Mouse (Mus musculus): ENCODE measurements around the gene Capn8.

Capn8 gene

DNA sequence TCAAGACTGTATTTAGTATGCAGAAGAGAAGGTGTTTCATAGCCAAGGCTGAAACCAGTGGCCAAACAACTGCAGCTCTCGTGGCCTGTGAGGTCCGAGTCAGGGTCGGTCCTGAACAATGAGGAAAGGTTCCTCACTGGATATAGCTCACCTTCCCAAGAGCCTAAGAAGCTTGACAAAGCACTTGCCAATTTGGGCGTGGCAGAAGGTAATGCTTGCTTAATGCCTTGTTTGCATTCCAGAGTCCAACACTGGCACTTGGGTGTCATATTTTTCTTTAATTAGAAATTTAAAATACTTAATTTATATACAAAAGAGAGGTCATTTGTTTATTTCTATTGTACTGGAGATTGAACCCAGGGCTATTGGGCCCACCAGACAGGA is 9.9 kb downstream of the Capn8 start:
- ChIA-PET POLR2A (interaction anchor here in 3 of 4 experiments (0.6 to 1.4 kb wide), 4 partner anchors 8 to 816 kb away, joined by 3 to 4 read pairs (median 4); no protein-coding TSS in a partner anchor), CTCF (interaction anchor here in 2 of 4 experiments (0.9 to 1.4 kb wide), 3 partner anchors 10 to 14 kb away, joined by 3 to 5 read pairs (median 3); partner anchors contain the start of gene Capn8 (in 1 of the 2))

DNA sequence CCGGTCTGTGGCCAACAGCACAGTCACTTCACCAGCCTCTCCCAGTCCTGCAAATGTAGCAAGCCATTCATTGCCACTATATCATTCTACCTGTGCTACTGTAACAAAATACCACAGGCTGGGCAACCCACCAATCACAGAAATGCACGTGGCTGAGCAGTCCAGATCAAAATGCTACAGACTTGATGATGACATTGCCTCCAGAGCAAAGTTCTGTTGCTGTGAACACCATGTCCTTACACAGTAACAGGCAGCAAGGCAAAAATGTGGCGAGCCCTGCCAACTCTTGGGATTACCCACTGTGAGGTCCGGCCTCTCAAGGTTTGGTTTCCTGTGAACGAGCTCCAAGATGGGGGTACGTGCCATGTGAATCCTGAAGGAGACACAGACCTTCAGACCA is 19.4 kb downstream of the Capn8 start:
- ChIA-PET POLR2A (interaction anchor here in 2 of 4 experiments (0.7 to 1.2 kb wide), 2 partner anchors 20 to 30 kb away, joined by 3 read pairs; no protein-coding TSS in a partner anchor), CTCF (interaction anchor here in 1 of 4 experiments (0.6 kb wide), 1 partner anchor 682 kb away, joined by 4 read pairs; no protein-coding TSS in a partner anchor)

DNA sequence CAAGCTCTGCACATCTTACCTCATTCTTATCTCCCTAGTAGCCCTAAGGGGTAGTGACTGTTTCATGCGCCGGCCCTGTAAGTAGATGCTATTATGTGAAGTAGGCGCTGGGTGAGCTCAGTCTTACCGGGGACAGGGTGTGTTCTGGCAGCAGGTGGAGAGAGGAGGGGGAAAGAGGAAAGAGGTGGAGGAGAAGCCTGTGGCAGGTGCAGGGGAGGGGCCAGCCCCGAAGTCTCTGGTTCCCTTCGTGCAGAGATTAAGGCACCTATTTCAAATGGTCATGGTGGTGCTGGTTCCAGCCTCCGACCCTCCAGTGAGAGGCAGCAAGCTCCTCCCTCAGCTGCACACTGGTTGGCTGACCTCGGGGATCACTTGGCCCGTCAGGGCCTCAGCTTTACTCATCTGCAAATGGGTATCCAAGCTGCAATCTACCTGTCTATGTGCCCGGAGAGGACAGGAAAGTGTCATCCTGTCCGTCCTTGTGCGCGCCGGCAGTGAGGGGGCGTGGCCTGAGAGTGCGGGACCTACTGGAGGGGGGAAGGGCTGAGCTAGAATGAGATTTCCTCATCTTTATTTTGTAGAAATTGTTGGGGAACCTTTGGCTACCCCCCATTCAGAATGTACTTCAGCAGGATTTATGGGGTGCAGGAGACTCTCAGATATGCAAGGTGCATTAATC is 20.5 kb downstream of the Capn8 start:
- ChIA-PET CTCF (interaction anchor here in 2 of 4 experiments (0.8 to 1.5 kb wide), 6 partner anchors 19 to 207 kb away, joined by 3 to 6 read pairs (median 4); partner anchors contain the start of gene Capn8 (in 1 of the 2)), POLR2A (interaction anchor here in 3 of 4 experiments (0.5 to 1.3 kb wide), 4 partner anchors 11 to 193 kb away, joined by 3 to 5 read pairs (median 4); no protein-coding TSS in a partner anchor)

DNA sequence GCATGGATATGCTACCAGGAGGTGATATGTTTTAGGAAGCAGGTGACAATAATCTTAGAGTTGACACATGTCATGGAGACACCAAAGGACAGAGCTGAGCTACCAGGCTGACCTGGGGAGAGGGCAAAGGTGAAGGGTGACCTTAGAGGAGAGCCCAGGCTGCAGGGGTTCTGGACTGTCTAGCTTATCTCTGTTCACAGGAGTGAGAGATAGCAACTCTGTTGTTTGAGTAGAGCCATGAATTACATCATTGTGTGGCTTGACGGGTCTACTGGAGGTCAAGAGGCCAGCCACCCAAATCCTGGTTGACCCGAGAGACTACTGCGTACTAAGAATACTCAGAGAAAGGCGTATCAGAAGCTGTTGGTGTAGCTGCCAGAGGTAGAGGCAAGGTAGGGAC is 22.9 kb downstream of the Capn8 start:
- POLR2A ChIA-PET: no interaction called here

DNA sequence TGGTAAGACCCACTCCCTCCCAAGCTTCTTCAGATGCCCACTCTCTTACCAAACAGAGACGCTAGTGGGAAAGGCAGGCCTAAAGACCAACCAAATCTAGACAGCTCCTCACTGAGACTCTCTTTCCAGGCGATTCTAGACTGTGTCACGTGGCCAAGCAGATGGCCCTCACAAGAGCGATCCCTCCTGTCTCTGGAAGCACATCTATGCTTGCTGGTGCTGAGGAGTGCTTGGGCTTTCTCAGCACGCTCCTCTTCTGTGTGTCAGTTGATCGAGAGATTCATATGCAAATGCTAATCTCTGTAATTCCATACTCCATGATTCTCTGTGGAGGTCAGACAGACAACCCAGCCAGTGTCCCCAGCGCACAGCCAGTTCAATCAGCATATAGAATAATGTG is 26.7 kb downstream of the Capn8 start:
- ChIA-PET CTCF (no interaction called here), POLR2A (no interaction called here)

More for the DNA sequence above, 22.9 kb downstream of the Capn8 start:
- CTCF ChIA-PET: interaction anchor here in 1 of 4 experiments (0.7 kb wide), 1 partner anchor 18 kb away, joined by 3 read pairs; no protein-coding TSS in a partner anchor

DNA sequence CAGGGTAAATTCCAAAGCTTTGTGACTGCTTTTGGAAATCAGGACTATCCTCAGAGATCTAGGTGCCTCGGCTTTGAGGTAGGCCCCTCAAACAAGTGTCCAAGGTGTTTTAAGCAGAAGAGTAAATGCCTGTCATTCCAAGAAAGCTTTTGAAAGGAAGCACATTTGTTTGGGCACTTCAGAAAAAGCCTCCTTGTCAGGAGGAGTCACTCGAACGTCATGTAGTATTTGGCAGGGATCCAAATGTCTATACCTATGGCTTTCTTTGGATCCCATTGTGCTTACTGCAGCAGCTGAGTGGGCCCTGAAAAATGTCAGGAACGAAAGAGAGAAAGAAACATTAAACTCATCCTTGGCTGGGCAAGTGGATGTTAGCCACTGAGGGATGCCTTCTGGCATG is 27.6 kb downstream of the Capn8 start:
- ChIA-PET CTCF (no interaction called here), POLR2A (no interaction called here)

DNA sequence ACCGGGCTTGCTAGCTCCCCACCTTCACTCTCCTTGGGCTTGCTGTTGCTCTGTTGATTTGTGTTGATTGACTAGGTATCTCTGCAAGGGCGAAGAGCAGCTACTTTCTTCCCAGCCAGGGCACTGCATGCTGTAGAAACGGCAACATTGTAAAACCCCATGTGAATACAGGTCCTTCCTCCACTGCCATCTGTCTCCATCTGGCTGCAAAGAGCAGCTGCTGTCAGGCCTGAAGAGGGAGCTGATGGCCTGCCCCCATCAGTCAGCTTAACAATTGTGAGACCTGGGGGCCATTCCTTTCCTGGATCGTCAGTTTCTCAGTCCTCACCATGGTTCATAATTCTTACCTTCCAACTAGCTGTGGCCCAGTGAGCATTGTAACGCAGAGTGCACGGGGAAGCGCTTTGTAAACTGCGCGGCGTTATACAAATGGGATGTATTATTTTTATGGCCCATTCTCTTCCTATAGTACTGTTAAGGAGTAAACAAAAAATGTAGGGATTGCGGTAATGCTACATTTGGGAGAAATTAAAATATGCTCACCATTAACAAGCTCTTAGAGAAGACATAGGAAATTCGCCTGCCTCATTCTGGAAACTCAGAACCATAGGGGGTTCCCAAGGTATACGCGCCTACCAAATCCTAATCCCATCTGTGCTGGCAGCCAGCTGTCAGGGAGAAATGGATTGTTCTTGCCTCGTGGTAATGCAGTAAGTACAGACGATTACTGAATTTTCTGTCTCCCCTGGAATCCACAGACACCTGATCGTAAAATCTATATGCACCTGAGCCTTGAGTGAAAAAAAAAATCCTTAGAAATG is 40.7 kb downstream of the Capn8 start:
- ChIA-PET POLR2A (interaction anchor here in 2 of 4 experiments (0.6 to 1.6 kb wide), 2 partner anchors 31 to 348 kb away, joined by 3 to 4 read pairs; no protein-coding TSS in a partner anchor), CTCF (interaction anchor here in 1 of 4 experiments (0.7 kb wide), 1 partner anchor 17 kb away, joined by 3 read pairs; no protein-coding TSS in a partner anchor)

DNA sequence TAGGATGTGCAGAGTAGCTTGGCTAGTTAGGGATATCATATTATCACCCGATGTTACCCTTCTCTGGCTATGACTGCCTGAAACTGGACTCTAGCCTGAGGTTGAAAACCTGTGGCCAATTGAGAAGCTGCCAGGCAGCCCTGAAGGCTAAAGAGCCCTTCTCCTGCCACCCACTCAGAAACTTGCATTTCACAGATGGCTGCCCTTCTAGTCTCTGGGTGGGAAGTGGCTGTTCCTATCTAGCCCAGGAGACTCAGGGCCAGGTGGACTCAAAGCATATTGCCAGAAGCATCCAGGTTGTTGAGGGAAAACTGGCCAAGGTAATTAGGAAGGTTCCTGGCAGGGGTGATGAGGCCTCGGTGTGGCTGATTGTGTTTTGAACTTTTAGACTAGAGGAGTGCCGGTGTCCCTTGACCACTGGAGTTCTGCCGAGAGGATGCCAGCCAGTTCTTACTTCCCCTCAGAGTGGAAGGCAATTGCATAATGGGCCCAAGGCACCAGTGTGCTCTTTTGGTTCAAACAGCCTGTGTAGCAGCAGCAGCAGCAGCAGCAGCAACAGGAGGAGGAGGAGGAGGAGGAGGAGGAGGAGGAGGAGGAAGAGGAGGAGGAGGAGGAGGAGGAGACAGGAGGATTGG is 45.0 kb downstream of the Capn8 start:
- ChIA-PET CTCF (interaction anchor here in 1 of 4 experiments (0.9 kb wide), 1 partner anchor 350 kb away, joined by 3 read pairs; no protein-coding TSS in a partner anchor), POLR2A (no interaction called here)

DNA sequence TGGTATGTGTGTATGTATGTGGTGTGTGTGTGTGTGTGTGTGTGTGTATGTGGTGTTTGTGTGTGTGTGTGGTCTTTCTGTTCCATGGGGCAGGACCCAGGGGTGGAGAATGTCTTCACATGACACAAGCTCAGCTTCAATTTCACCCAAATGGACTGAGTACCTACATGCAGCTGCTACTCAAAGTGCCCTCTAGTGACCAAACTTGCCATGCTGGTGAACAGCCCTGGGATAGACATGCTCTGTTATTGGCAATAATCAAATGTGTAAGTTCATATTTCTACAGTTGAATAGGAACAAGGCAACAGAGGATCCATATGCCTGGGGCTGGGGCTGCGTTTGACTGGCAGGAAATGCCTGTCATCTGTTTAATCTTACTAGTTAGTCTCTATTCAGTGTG is 50.7 kb downstream of the Capn8 start:
- ChIA-PET POLR2A (no interaction called here), CTCF (interaction anchor here in 1 of 4 experiments (1.2 kb wide), 1 partner anchor 345 kb away, joined by 3 read pairs; no protein-coding TSS in a partner anchor)

DNA sequence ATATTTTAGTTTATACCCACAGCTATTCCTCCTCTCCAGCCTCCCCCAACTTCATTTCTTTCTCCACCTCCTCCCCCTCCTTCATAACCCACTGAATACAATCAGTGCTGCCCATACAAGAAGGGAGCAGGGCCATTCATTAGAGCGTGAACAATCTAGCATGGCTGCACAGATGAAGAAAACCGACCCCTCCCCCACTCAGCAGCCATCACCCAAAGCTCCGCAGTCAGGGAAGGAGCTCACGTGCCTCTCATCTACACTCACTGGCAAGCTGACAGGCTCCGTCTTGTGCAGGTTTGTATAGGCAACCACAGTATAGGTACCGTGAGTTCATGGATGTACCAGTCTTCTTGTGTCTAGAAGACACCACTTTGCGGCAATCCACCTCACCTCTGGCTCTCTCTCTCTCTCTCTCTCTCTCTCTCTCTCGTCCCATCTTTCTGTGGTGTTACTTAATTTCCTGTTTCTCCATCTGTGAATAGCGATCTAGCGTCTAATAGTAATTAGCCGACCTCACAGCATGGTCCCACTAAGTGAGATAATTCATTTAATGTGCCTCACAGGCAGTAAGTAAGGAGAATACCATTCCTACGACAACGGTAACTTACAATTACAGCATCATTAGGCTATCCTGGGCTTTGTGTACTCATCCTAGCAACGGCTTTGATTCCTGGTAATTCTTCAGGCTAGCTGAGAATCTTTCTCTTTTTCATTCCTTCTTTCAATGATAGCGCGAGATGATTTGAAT is 53.6 kb downstream of the Capn8 start:
- POLR2A ChIA-PET: interaction anchor here in 1 of 4 experiments (0.6 kb wide), 1 partner anchor 243 kb away, joined by 3 read pairs; no protein-coding TSS in a partner anchor
- CTCF ChIA-PET: interaction anchor here in 1 of 4 experiments (0.6 kb wide), 1 partner anchor 836 kb away, joined by 4 read pairs; no protein-coding TSS in a partner anchor

DNA sequence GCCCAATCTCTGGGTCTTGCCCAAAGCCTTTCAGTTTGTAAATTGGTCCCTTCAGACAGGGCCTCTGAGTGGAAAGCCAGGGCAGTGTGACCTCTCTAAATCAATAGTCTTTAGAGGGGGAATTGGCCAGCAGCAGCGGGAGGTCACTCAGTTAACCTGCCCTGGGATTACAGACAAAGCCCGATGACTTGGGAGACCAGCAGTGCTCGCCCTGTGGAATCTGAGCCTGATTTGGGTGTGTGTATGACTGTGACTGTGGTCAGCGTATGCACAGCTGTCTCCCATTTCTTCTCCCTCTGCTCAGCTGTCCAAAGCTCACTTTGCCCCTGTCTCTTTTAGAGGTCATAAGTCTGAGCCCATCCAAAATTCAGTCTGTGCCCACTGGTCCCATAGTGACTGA is 55.7 kb downstream of the Capn8 start:
- CTCF ChIA-PET: interaction anchor here in 1 of 4 experiments (0.7 kb wide), 1 partner anchor 12 kb away, joined by 20 read pairs; no protein-coding TSS in a partner anchor
- POLR2A ChIA-PET: interaction anchor here in 1 of 4 experiments (0.7 kb wide), 1 partner anchor 102 kb away, joined by 7 read pairs; no protein-coding TSS in a partner anchor

DNA sequence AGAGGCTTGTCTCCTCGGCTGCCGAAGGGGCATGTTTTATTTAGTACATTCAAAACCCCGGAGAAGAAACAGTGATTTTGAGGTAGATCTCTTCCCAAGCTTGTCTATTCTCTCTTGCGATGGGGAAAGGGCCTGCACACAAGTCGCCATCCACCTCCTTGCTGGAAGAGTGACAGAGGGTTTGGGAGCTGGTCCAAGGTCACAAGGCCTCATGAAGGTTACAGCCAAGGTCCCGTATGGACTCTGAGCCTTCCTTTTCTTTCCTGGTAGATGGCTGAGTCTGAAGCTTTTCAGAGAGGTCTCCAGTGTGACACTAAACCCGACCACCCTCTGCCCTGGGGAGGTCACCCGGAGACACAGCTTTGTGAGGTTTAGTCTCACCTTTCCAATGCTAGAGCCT is 56.4 kb downstream of the Capn8 start:
- CTCF ChIA-PET: no interaction called here
- POLR2A ChIA-PET: no interaction called here

DNA sequence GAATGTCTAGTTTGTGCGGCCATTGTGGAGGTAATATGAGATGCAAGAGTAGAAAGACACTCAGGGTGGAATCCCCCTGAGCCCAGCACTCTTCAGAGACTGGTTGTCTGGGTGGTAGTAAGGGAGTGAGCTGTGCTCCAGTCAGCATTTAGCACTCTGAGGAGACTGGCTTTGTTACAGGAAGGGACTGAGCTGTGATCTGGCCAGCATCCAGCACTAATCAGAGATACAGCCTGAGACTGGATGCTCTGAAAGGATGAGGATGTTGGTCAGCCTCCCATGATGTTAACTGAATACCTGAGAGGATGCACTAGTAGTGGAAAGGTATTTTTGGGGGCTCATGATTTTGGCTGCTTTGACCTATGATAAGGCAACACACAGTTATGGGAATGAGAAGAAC is 61.4 kb downstream of the Capn8 start:
- POLR2A ChIA-PET: no interaction called here

DNA sequence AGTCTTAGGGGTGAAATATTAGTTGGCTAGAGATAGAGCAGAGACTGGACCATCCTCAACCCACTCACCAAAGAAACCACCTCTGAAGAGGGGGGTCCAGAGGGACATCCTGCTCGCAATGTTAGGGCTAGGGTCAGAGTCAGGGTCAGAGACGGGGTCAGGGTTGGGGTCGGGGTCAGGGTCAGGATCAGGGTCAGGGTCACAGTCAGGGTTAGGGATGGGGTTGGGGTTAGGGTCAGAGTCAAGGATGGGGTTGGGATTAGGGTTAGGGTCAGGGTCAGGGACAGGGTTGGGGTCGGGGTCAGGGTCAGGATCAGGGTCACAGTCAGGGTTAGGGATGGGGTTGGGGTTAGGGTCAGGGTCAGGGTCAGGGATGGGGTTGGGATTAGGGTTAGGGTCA is 64.4 kb downstream of the Capn8 start:
- CTCF ChIA-PET: no interaction called here
- POLR2A ChIA-PET: no interaction called here

More for the DNA sequence above, 61.4 kb downstream of the Capn8 start:
- CTCF ChIA-PET: no interaction called here

DNA sequence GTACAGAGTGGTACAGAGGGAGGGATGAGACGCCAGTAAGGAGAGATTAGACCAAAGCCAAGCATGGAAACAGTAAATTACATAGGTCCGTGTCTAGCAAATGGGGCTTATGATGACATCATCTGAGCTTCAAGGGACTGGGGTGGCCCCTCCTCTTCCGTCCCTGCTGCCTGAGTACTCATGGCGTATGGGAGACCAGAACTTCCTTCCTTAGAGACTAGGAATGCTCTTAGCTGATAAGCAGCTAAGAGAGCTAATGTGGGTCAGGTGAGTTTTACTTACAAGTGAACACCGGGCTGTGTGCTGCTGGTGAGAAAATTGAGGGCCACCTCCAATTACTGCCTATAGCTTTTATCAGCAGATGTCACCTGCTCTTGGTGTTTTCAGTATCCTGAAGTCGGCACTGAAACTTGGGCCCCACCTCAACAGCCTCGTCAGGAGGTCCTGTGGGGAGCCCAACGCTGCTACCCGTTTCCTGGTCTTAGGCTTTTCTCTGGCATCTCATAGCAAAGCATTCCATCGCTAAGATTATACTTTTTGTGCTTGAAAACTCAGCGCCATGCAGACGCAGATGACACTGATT is 69.0 kb downstream of the Capn8 start:
- CTCF ChIA-PET: no interaction called here
- POLR2A ChIA-PET: no interaction called here

DNA sequence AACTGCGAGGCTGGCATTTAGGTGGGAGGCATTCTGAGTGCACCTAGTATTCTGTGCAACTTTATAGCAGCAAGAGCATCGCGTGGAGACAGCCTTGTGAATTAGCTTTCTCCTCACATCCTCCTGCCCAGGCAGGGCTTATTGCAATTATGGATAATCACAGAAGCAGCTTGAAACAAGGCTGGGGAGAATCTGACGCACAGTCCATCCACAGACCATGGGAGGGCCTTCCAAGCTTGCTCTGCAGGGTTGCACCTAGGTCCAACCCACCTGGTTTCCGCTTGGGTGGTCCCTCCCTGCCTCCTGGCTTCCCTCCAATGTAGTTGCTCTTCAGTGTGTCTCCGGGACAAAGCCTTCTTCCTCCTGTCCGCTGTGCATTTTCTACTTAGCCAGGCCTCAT is 74.2 kb downstream of the Capn8 start:
- POLR2A ChIA-PET: interaction anchor here in 1 of 4 experiments (1.4 kb wide), 1 partner anchor 21 kb away, joined by 4 read pairs; no protein-coding TSS in a partner anchor
- CTCF ChIA-PET: no interaction called here

DNA sequence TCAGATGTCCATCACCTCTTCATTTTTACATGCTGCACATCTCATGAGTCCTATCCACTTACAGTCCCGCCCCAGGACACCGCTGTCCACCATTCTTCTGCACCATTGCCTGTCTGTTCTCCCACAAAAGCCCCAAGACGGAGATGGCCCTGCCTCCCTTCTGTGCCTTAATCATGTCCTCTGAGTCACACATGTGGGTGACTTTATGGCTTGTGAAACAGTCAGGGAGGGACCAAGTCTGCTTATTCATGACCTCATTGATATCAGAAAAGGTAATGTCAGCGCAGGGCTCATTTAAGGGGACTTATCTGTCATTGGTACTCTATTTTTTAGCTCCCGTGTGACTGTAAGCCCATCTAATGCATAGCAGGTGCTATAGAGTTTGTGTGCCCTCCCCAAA is 74.6 kb downstream of the Capn8 start:
- ChIA-PET CTCF (no interaction called here), POLR2A (interaction anchor here in 1 of 4 experiments (1.4 kb wide), 1 partner anchor 21 kb away, joined by 4 read pairs; no protein-coding TSS in a partner anchor)

DNA sequence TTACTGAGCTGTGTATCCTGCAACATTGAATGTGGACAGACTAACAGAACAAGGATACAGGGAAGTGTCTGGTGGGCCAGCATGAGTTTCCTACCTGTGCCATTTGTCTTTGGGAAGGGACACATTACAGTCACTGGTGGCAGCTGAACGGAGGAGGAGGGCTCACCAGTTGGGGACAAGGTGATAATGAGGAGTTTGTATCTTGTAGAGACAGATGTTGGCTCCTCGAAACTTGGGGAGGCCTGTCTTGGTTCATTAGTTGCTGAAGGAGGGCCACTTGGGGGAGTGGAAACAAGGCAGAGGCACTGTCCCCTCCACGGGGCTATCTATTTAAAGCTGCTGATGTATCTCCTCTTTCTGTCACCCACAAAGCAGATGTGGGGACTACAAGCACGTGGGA is 75.3 kb downstream of the Capn8 start:
- ChIA-PET CTCF (no interaction called here), POLR2A (interaction anchor here in 1 of 4 experiments (1.4 kb wide), 1 partner anchor 20 kb away, joined by 4 read pairs; no protein-coding TSS in a partner anchor)
